Mouse (Mus musculus): Measurements from ENCODE around the gene Fam83e. TPM values are rescaled to one million over a fixed set of nuclear protein-coding genes. Genes with fewer than 3 reads are reported as not detected.
A peak's percentile ranks its signal among the peaks of the same experiment; 100 is the strongest.

Fam83e gene
- total and polyA plus RNA-seq, 2 experiments from 2014 or later, result 0.16 TPM; not detected in 1

- no peaks in the 10 kb centered on the region for H3K9me3 ChIP-seq (ENCODE audit: low read length)
- H3K36me3 ChIP-seq (ENCODE audit: insufficient read depth, low read length), result peaks cover 25% of the 10 kb centered on the region
- peak overlapping the region; percentile 62 for H3K4me2 ChIP-seq (ENCODE audit: low read depth, low read length, poor library complexity, severe bottlenecking)
- peak overlapping the region; percentile 58 for H3K4me3 ChIP-seq (ENCODE audit: low read depth, low read length)
- no peak for ATAC-seq (ENCODE audit: low FRiP score)
- DNase-seq (ENCODE audit: low spot score), result no peak
- under 1% methylated on average over 20 of the region's 20 CpGs for WGBS
- peak overlapping the region; percentile 89 for H3K9ac ChIP-seq (replicated peaks; ENCODE audit: low read length, poor library complexity, severe bottlenecking)
- peaks cover 9% of the 10 kb centered on the region for H3K4me1 ChIP-seq (ENCODE audit: insufficient read depth, low read length)
- peak overlapping the region; percentile 85 for H3K27ac ChIP-seq (ENCODE audit: low read depth, low read length)
- no peak for TF ChIP-seq CTCF (IDR thresholded peaks at IDR 0.05)
- no peaks in the 10 kb centered on the region for H3K27me3 ChIP-seq (ENCODE audit: insufficient read depth, low read length)
These were observed 2.7 kb upstream of the Fam83e start for GRCm38 (mm10) chr7:45718331-45718730.

GRCm38 (mm10) chr7:45719180-45719579, 1.8 kb upstream of the Fam83e start:
- WGBS, result 87% methylated on average over 10 of the region's 10 CpGs
- Histone ChIP-seq H3K4me3 (ENCODE audit: low read depth, low read length) (peak overlapping the region; percentile 58), H3K9ac (replicated peaks; ENCODE audit: low read length, poor library complexity, severe bottlenecking) (peak overlapping the region; percentile 89), H3K36me3 (ENCODE audit: insufficient read depth, low read length) (peaks cover 33% of the 10 kb centered on the region), H3K27me3 (ENCODE audit: insufficient read depth, low read length) (no peaks in the 10 kb centered on the region), H3K4me1 (ENCODE audit: insufficient read depth, low read length) (peaks cover 7% of the 10 kb centered on the region), H3K4me2 (ENCODE audit: low read depth, low read length, poor library complexity, severe bottlenecking) (peak overlapping the region; percentile 62), H3K27ac (ENCODE audit: low read depth, low read length) (no peak overlapping the region), H3K9me3 (ENCODE audit: low read length) (no peaks in the 10 kb centered on the region)
- TF ChIP-seq CTCF (IDR thresholded peaks at IDR 0.05), result no peak
- no peak for ATAC-seq (ENCODE audit: low FRiP score)
- no peak for DNase-seq (ENCODE audit: low spot score)

DNA sequence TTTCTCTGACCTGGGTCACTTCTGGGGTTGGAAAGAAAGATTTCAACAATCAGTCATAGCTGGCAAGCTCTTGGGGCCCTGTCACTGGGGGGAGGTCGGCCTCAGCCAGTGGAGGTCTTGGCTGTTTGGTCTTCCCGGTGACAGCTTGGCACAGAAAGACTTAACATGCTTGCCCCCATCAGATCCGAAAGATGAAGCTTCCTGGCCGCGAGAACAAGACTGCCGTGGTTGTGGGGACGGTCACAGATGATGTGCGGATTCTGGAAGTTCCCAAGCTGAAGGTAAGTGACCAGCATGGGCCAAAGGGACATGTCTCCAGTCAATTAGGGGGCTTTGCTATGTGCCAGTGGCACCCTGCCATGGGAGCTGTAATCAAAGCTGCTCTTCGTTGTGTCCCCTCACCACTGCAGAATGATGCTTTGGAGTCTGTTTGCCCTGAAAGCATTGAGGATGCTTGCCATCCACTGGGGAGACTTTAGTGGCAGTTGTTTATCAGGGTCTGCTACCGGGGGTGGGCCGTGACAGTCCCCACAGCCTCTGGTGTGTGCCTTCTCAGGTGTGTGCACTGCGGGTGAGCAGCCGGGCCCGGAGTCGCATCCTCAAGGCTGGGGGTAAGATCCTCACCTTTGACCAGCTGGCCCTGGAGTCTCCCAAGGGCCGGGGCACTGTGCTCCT, 1.1 kb upstream of the Fam83e start:
- WGBS, result 93% methylated on average over 15 of the region's 16 CpGs
- DNase-seq (ENCODE audit: low spot score), result no peak

GRCm38 (mm10) chr7:45721234-45721571, 191 bp downstream of the Fam83e start:
- H3K9me3 ChIP-seq (ENCODE audit: low read length), result no peaks in the 10 kb centered on the region
- no peak overlapping the region for H3K4me2 ChIP-seq (ENCODE audit: low read depth, low read length, poor library complexity, severe bottlenecking)
- peaks cover 44% of the 10 kb centered on the region for H3K36me3 ChIP-seq (ENCODE audit: insufficient read depth, low read length)
- H3K4me1 ChIP-seq (ENCODE audit: insufficient read depth, low read length), result peaks cover 3% of the 10 kb centered on the region; the same call in 1 of the 2 replicates
- no peak overlapping the region for H3K27ac ChIP-seq (ENCODE audit: low read depth, low read length)
- no peak overlapping the region for H3K4me3 ChIP-seq (ENCODE audit: low read depth, low read length)
- ATAC-seq (ENCODE audit: low FRiP score) (no peak), DNase-seq (ENCODE audit: low spot score) (no peak)
- 74% methylated on average over 7 of the region's 7 CpGs for WGBS
- no peak for TF ChIP-seq CTCF (IDR thresholded peaks at IDR 0.05)
- no peaks in the 10 kb centered on the region for H3K27me3 ChIP-seq (ENCODE audit: insufficient read depth, low read length)
- no peak overlapping the region for H3K9ac ChIP-seq (replicated peaks; ENCODE audit: low read length, poor library complexity, severe bottlenecking)

More for the DNA sequence above, 1.1 kb upstream of the Fam83e start:
- peaks cover 40% of the 10 kb centered on the region for H3K36me3 ChIP-seq (ENCODE audit: insufficient read depth, low read length)
- H3K9me3 ChIP-seq (ENCODE audit: low read length), result no peaks in the 10 kb centered on the region
- no peak for TF ChIP-seq CTCF (IDR thresholded peaks at IDR 0.05)
- ATAC-seq (ENCODE audit: low FRiP score), result no peak
- no peak overlapping the region for H3K4me2 ChIP-seq (ENCODE audit: low read depth, low read length, poor library complexity, severe bottlenecking)
- no peak overlapping the region for H3K4me3 ChIP-seq (ENCODE audit: low read depth, low read length)
- no peak overlapping the region for H3K27ac ChIP-seq (ENCODE audit: low read depth, low read length)
- H3K27me3 ChIP-seq (ENCODE audit: insufficient read depth, low read length), result no peaks in the 10 kb centered on the region
- H3K9ac ChIP-seq (replicated peaks; ENCODE audit: low read length, poor library complexity, severe bottlenecking), result no peak overlapping the region; the same call in 1 of the 2 replicates
- H3K4me1 ChIP-seq (ENCODE audit: insufficient read depth, low read length), result peaks cover 3% of the 10 kb centered on the region; the same call in 1 of the 2 replicates

- no peaks in the 10 kb centered on the region for H3K27me3 ChIP-seq (ENCODE audit: insufficient read depth, low read length)
- H3K9me3 ChIP-seq (ENCODE audit: low read length), result no peaks in the 10 kb centered on the region
- no peak overlapping the region for H3K4me2 ChIP-seq (ENCODE audit: low read depth, low read length, poor library complexity, severe bottlenecking)
- TF ChIP-seq CTCF (IDR thresholded peaks at IDR 0.05), result no peak
- H3K36me3 ChIP-seq (ENCODE audit: insufficient read depth, low read length), result peaks cover 48% of the 10 kb centered on the region
- ATAC-seq (ENCODE audit: low FRiP score) (no peak), DNase-seq (ENCODE audit: low spot score) (no peak)
- no peak overlapping the region for H3K27ac ChIP-seq (ENCODE audit: low read depth, low read length)
- no peak overlapping the region for H3K4me3 ChIP-seq (ENCODE audit: low read depth, low read length)
- WGBS, result 64% methylated on average over 13 of the region's 13 CpGs
- 0 out of 2 replicates have a peak overlapping the region, but pooled peaks have one; percentile 13 for H3K9ac ChIP-seq (replicated peaks; ENCODE audit: low read length, poor library complexity, severe bottlenecking)
- H3K4me1 ChIP-seq (ENCODE audit: insufficient read depth, low read length), result peaks cover 3% of the 10 kb centered on the region; the same call in 1 of the 2 replicates
These were observed 783 bp downstream of the Fam83e start for GRCm38 (mm10) chr7:45721642-45722347.

DNA sequence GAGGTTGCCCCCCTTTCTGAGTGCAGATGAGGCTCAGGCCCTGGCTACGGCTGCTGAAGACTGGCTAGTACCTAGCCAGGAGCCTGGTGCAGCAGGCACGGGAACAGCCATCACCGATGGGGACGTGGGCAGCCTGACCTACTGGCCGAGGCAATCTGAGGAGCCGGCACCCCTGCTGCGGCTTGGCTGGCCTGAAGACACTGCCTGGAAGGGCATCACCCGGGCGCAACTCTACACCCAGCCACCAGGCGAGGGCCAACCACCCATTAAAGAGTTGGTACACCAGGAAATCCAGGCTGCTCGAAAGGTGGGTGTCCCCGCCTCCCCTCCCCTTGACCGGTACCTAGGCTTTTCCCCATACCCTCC, 1.3 kb downstream of the Fam83e start:
- H3K9me3 ChIP-seq (ENCODE audit: low read length), result no peaks in the 10 kb centered on the region
- no peak overlapping the region for H3K4me3 ChIP-seq (ENCODE audit: low read depth, low read length)
- DNase-seq (ENCODE audit: low spot score) (no peak), ATAC-seq (ENCODE audit: low FRiP score) (no peak)
- 0 out of 2 replicates have a peak overlapping the region, but pooled peaks have one; percentile 13 for H3K9ac ChIP-seq (replicated peaks; ENCODE audit: low read length, poor library complexity, severe bottlenecking)
- no peak overlapping the region for H3K27ac ChIP-seq (ENCODE audit: low read depth, low read length)
- H3K36me3 ChIP-seq (ENCODE audit: insufficient read depth, low read length), result peaks cover 48% of the 10 kb centered on the region
- peaks cover 3% of the 10 kb centered on the region; the same call in 1 of the 2 replicates for H3K4me1 ChIP-seq (ENCODE audit: insufficient read depth, low read length)
- WGBS, result 85% methylated on average over 13 of the region's 13 CpGs
- H3K27me3 ChIP-seq (ENCODE audit: insufficient read depth, low read length), result no peaks in the 10 kb centered on the region
- TF ChIP-seq CTCF (IDR thresholded peaks at IDR 0.05), result peak; percentile 12; the same call in 1 of the 2 replicates
- no peak overlapping the region for H3K4me2 ChIP-seq (ENCODE audit: low read depth, low read length, poor library complexity, severe bottlenecking)
